Mouse (Mus musculus): Measurements from ENCODE around the gene Rasal2.

Rasal2 gene

DNA sequence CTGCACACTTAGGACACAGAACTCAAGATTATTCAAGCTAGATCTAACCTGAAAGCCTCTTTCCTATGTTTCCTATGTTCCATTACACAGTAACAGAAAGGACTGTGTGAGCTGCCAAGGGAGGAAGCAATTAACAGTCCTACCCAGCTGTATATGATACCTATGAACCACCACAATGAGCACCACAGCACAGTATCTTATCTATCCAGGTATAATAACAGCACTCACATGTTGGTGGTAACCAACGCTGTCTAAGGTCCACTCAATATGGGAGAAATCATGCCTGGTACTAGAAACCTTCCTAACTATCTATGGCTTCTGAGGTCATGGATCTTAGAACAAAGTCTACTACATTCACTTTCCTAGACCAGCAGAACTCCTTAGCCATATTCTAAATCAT is 89.3 kb downstream of the Rasal2 start:
- DNase-seq, result no peak

DNA sequence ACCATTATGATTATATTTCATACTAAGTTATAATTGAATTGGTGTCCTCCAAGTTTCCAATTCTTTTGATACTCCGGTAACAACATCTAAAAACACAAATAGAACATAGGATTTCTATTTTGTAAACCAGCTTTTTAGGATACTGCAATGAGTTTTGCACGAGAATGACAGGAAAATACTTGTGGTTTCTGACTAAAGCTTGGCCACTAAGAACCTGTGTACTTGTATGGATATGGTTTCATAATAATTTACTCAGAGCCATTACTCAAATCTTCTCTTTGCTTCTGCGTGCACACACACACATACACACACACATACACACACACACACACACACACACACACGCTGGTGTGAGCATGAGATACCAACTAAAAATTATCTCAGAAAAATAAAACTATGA is 93.5 kb downstream of the Rasal2 start:
- no peak for DNase-seq

GRCm38 (mm10) chr1:157301266-157301665 is 111.1 kb downstream of the Rasal2 start:
- no peak for DNase-seq

GRCm38 (mm10) chr1:157299559-157299958 is 112.8 kb downstream of the Rasal2 start:
- peak; percentile 21 for DNase-seq

DNA sequence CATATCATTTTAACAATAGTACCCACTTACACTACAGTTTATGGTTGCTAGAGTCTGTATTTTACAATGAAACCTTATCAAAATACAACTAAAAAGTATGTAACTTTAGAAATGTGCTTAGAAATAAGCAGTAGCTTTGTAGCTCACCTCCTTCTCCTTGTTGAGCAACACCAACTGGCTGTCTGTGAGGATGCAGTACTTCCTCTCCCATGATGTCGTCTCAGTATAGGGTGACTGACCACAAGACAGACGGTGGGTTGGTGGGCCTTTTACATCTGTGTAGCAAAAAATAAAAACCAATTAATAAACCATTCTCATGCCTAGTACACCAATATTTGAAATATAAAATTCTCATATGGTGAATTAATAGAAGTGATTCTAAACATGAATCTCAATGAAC is 113.4 kb downstream of the Rasal2 start:
- no peak for DNase-seq

GRCm38 (mm10) chr1:157297137-157297536 is 115.3 kb downstream of the Rasal2 start:
- DNase-seq, result no peak

GRCm38 (mm10) chr1:157295868-157296267 is 116.5 kb downstream of the Rasal2 start:
- no peak for DNase-seq

DNA sequence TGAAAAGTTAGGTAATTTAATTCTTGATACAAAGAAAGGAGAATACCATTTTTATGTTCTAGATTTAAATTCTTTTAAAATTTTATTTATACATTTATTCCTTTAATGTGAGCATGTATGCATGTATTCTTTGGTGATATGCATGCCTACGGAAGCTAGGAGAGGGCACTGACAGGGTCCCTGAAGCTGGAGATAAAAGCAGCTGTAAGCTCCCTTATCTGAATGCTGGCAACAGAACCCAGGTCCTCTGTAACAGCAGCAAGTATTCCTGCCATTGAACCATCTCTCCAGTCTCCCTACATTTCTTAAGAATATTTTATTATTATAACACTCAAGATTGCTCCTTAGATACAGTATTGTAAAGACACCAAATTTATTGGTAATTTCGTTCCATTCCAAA is 122.2 kb downstream of the Rasal2 start:
- DNase-seq, result no peak

DNA sequence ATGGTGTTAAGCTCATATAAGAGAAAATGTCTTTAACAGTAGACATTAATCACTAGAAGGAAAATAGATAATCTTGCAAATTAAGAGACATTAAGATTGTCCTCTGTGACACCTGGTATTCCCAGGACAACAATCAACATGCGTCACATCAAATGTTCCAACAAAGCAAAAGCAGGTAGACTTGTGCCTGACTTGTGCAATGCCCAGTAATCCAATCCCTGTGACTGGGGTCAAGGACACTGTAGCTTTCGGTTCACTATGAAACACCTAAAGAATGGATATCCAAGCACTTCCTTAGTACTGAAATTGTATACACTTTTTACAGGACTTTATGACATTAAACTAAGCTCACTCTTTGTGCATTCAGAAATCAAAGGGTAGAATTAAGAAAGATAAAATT is 123.1 kb downstream of the Rasal2 start:
- DNase-seq, result no peak

GRCm38 (mm10) chr1:157286561-157286960 is 125.8 kb downstream of the Rasal2 start:
- DNase-seq, result peak; percentile 31

- no peak for DNase-seq
Observed at GRCm38 (mm10) chr1:157285366-157285765, 127.0 kb downstream of the Rasal2 start.

DNA sequence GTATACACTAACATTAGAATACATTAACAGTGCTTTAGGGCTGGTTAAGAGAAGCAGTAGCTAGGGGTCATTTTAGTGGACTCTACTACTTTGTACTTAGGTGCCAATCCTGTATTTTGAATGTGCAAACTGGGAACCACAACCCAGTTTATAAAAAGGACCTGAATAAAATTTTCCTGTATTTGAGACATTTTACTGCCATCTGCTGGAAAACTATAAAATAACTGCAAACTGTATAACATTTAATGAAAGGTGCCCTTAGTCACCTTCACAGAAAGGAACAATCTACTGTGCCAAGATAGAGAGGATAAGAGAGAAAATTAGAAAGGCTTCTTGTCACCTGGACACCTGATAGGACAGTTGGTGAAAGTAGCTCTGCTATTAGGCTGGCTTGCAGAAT is 131.6 kb downstream of the Rasal2 start:
- DNase-seq, result peak; percentile 13

GRCm38 (mm10) chr1:157275672-157276307 is 136.6 kb downstream of the Rasal2 start:
- no peak for DNase-seq

GRCm38 (mm10) chr1:157267894-157268293 is 144.5 kb downstream of the Rasal2 start:
- no peak for DNase-seq

GRCm38 (mm10) chr1:157256562-157256961 is 155.8 kb downstream of the Rasal2 start:
- DNase-seq, result no peak

- no peak for DNase-seq
Observed at GRCm38 (mm10) chr1:157255776-157256175, 156.6 kb downstream of the Rasal2 start.

- no peak for DNase-seq
Observed at GRCm38 (mm10) chr1:157253600-157254490, 158.6 kb downstream of the Rasal2 start.

GRCm38 (mm10) chr1:157248112-157248511 is 164.3 kb downstream of the Rasal2 start:
- no peak for DNase-seq

DNA sequence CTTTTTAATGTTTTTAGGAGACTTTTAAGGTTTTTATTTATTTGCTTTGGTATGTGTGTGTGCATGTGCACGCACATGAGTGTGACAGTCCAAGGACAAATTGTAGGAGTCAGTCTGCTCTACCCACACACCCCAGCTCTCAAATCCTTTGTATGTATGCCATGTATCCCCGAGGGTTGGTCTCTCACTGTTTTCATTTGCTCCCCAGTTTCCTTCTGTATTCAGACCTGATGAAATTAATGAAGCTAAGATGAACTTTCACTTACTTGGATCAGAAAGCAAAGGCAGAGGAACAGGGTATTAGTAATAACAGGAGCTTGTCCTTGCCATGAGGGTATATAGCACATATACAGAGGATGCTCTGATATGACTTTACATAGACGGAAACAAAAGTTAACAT is 165.1 kb downstream of the Rasal2 start:
- no peak for DNase-seq

DNA sequence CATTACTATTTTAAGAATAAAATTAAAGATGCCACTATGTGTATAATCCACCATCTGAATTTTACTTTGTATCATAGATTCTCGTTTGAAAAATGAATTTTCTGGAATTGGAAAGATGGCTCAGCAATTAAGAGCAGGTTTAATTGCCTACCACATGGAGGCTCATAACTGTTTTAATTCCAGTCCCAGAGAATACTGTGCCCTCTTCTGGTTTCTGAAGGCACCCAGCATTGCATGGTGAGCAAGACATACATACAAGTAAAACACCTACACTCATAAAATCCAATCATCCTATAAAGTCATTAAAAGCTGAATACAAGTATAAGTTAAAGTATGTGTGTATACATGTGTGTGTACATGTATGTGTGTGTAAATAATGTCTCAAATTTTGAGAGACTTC is 165.6 kb downstream of the Rasal2 start:
- no peak for DNase-seq

DNA sequence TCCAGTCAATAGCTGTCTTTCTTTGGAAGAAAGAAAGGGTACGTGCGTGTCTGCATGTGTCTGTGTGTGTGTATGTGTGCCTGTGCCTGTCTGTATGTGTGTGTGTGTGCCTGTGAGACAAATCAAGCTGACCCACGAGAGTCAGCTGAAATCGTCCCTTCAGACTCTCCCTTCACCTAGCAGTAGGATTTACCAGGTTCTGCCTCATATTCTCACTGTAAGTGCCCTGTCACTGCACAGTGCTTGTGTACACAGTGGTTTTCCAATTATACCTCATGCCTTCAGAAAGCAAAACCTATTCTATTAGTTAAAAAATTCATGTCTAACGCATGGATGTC is 168.0 kb downstream of the Rasal2 start:
- DNase-seq, result no peak

DNA sequence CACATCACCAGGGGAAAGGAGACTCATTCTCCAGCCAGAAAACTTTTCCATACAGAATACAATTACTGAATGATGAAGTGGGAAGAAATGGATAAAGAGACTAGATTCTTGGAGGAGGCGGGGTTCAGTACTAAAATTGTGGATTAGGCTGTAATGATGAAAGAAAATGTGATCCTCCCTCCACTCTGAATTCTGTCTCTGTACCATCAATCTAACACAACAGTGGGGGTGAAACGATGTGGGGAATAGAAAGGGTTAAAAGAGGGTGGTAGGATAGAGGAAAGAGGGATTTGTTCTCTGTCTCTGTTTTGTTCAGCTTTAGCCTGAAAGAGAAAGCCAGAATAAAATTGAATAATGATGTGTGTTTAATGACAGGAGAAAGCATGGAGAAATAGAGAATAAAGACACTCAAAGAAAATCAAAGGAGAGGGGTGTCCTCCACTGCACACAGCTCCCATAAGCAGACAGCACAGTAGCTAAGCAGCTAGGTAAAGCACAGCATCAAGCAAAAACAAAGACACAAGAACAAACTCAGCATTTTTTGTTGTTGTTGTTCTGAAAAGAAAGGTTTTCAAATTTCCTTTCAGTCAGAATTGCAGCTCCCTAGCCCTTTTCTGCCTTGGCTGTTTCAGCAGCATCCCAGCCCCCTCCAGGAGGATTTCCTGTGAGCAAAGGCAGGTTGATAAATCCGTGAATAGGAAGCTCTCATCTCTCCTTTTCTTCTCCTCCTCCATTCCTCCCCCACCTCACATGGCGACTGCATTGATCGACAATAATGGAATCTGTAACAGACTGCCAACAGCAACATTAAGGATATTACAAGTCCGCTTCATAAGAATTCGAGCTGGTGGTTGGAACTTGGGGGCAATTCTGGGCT is 168.6 kb downstream of the Rasal2 start:
- no peak for DNase-seq

DNA sequence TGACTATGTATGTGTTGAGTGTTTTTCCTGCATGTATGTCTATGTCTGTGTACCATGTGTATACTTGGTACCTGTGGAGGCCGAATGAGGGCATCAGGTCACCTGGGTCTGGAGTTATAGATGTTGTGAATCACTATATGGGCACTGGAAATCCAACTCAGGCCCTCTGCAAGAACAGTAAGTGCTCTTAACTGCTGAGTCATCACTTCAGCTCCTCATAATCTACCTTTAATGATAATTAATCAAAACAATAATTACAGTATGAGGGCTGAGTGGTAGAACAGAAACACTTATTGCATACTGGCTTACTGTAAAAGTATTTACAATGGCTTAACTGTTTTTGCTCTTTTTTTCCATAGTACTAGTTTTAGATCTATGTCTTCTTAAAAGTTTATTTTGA is 172.7 kb downstream of the Rasal2 start:
- no peak for DNase-seq
